Mouse (Mus musculus): ENCODE results near the gene Vmn2r94. TPM values are rescaled to one million over a fixed set of nuclear protein-coding genes. Genes with fewer than 3 reads are reported as not detected.

Gene Vmn2r94
- total RNA-seq (2021) = not detected
- long read RNA-seq, experiment 1 = 0 reads
- long read RNA-seq, experiment 2 = 0 reads

DNA sequence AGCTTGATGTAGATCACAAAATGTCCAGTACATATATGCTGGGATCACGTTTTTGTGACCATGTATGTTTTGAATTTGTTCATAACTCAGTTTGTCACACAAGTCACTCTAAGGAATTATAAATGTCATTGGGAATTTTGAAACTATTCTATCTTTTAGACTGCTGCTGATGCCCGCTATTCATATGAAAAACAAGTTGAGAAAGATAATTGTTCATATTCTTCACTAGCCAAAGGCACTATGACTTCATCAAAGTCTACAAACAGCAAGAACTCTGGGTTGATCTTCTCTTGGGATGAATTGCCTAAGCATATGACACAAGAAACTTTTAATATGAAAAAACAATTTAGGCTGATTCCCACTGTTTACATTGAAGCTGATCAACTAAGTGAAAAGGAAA, at the start of gene Vmn2r94:
Gene Vmn2r94, minus strand, starts transcription at position 101 of the 400 bp plus-strand sequence.
- DNase-seq (ENCODE audit: low spot score in 2 of 2) = no peak

DNA sequence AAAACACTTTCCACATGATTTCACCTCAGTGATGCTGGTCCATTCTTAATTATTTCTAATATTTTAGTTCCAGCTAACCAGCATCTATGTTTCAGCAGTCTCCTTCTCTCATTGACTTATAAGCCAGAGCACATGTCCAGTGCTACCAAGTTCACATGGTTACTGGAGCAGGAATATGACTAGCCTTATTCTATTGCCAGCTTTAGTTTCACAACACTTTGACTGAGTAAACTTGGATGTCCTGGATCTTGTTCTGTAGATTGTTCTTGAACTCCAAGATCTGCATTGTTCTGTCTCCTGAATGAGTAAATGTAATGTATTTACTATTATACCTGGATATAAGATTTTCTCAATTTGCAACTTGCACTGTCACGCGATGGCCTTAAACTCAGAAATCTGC, 45.5 kb upstream of the Vmn2r94 start:
- DNase-seq (ENCODE audit: low spot score in 2 of 2) = no peak

DNA sequence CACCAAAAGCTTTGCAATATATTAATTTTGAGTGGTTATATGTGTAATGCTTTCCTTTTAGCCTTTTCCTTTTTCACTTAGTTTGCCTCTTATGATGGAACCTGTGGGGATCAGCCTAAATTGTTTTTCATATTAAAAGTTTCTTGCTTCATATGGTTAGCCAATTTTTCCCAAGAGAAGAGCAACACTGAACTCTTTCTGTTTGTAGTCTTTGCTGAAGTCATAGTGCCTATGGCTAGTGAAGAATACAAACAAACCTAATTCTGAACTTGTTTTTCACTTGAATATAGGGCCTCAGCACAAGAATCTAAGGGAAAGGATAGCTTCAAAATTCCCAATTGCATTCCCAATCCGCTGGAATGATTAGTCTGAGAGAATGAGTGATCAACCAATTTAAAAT, 20.2 kb upstream of the Vmn2r94 start, which contains the start of gene Vmn2r93:
Gene Vmn2r93, plus strand, starts transcription at position 301 of the 400 bp plus-strand sequence.
- DNase-seq (ENCODE audit: low spot score in 2 of 2) = no peak

DNA sequence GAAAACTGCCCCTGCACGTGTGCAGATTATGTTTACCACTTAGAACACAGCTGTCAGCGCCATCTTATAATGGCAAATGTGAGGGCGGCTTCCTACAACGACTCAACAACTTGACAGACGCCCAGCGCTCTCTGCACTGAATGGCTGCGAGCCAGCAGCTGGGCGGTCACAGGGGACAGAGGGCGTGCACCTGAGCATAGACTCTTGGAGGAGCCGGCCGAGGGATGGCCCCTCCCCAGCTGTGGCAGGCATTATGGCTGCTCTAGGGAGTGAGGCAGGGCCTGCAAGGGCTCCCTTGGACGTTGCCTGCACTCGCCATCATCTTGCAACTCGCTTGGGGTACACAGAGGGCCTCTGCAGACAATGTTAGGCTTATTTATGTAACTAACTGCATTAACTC, 40.6 kb downstream of the Vmn2r94 start:
- DNase-seq (ENCODE audit: low spot score in 2 of 2) = no peak

DNA sequence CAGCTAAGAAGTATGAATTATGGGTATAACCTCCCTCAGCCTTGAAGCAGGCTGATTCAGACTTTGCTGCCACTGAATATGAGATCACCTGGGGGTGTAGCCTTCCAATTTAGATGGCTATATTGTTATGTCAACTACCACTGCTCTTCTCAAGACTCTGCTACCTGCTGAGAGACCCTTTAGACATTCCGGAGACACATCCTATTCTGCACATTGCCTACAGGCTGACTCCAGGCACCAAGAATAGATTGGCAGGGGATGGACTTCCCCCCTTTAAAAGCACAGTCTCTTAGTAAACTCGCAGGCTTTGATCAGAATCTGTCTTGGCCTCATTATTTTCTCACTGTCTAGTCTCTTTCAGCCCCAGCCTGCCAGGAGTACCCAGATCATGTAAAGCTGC, 45.6 kb downstream of the Vmn2r94 start:
- no peak for DNase-seq (ENCODE audit: low spot score in 2 of 2)

DNA sequence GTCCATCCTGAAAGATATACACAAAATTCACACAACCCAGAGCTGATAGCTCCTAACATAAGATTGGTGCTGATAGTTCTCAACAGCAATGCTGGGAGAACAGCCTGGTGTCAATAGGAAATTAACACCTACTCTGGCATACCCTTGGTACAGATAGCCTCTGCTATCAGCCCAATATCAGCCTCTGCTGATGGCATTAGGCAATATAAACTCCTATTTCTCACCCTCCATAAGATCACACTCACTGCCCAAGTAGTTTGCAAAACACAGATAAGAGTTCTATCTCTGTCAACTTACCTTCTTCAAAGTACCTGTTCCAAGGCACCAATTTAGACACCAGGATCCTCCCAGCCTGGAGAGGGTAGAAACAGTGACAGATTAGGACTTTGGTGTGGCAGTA, 56.3 kb downstream of the Vmn2r94 start:
- DNase-seq (ENCODE audit: low spot score in 2 of 2) = no peak

Other genes with a start within 250 kb of the Vmn2r94 start
- not detected for gene Vmn2r124, start 228.3 kb downstream of the Vmn2r94 start, total RNA-seq (2021)
- gene Vmn2r91, start 192.7 kb downstream of the Vmn2r94 start, total RNA-seq (2021) = not detected
- gene Vmn2r92, start 125.9 kb downstream of the Vmn2r94 start, total RNA-seq (2021) = not detected
- gene Vmn2r93, start 20.3 kb upstream of the Vmn2r94 start, total RNA-seq (2021) = not detected
- gene Vmn2r95, start 146.3 kb upstream of the Vmn2r94 start, total RNA-seq (2021) = not detected

Measured in adrenal gland, adult 18-20 months (tissue).